Mouse (Mus musculus) ovary, postnatal 10 days (tissue): Measurements from ENCODE around the gene Lrrc29.

Experiments used
- DNase-seq: peaks from one replicate; pipeline ENCODE4 v3.0.0; 2022; ENCODE audit warnings: low spot score

The Lrrc29 gene

GRCm38 (mm10) chr8:105289805-105290460 lies 36.1 kb downstream of the Lrrc29 start, which contains the start of gene 4931428F04Rik:
4931428F04Rik (minus strand) TSS chr8:105289864.
- no peak for DNase-seq

- peak; percentile 78 for DNase-seq
Observed at GRCm38 (mm10) chr8:105288958-105289732, 36.9 kb downstream of the Lrrc29 start.

GRCm38 (mm10) chr8:105288231-105288630 lies 37.8 kb downstream of the Lrrc29 start:
- DNase-seq: no peak

- no peak for DNase-seq
Observed at GRCm38 (mm10) chr8:105286907-105287306, 39.2 kb downstream of the Lrrc29 start.

GRCm38 (mm10) chr8:105285514-105285913 lies 40.6 kb downstream of the Lrrc29 start:
- DNase-seq: no peak

GRCm38 (mm10) chr8:105283074-105283473 lies 43.0 kb downstream of the Lrrc29 start:
- DNase-seq: no peak

GRCm38 (mm10) chr8:105282239-105282638 lies 43.8 kb downstream of the Lrrc29 start:
- no peak for DNase-seq

GRCm38 (mm10) chr8:105281821-105282220 lies 44.3 kb downstream of the Lrrc29 start:
- DNase-seq: no peak

GRCm38 (mm10) chr8:105280567-105280966 lies 45.5 kb downstream of the Lrrc29 start:
- no peak for DNase-seq

- DNase-seq: no peak
Observed at GRCm38 (mm10) chr8:105278911-105279334, 47.2 kb downstream of the Lrrc29 start.

GRCm38 (mm10) chr8:105276292-105277120 lies 49.6 kb downstream of the Lrrc29 start:
- DNase-seq: no peak

GRCm38 (mm10) chr8:105275840-105276239 lies 50.2 kb downstream of the Lrrc29 start, which contains the start of gene Nol3:
Nol3 (plus strand) TSS chr8:105276140.
- no peak for DNase-seq

- DNase-seq: no peak
Observed at GRCm38 (mm10) chr8:105275387-105275786, 50.7 kb downstream of the Lrrc29 start.

- DNase-seq: no peak
Observed at GRCm38 (mm10) chr8:105270916-105271186, 55.2 kb downstream of the Lrrc29 start.

GRCm38 (mm10) chr8:105270101-105270915 lies 55.8 kb downstream of the Lrrc29 start:
- no peak for DNase-seq

- no peak for DNase-seq
Observed at GRCm38 (mm10) chr8:105269461-105269947, 56.6 kb downstream of the Lrrc29 start, which contains the start of gene Hsf4. Hsf4 (plus strand) TSS chr8:105269801.

- no peak for DNase-seq
Observed at GRCm38 (mm10) chr8:105269075-105269458, 57.0 kb downstream of the Lrrc29 start.

- DNase-seq: no peak
Observed at GRCm38 (mm10) chr8:105268342-105269074, 57.6 kb downstream of the Lrrc29 start.

GRCm38 (mm10) chr8:105266775-105267174 lies 59.3 kb downstream of the Lrrc29 start:
- no peak for DNase-seq

- DNase-seq: no peak
Observed at GRCm38 (mm10) chr8:105265128-105265527, 61.0 kb downstream of the Lrrc29 start.
